Mouse (Mus musculus) gastrocnemius, adult 2 months (tissue): ENCODE measurements around the gene Dcakd. TPM values are rescaled to one million over a fixed set of nuclear protein-coding genes. Genes with fewer than 3 reads are reported as not detected.

Experiments used
- DNase-seq: peaks from one replicate; pipeline ENCODE4 v3.0.0; 2022
- H3K27ac ChIP-seq: fragments of 200-600 bp; 2 replicates; pipeline ENCODE4 v1.8.1; 2022; ENCODE audit warnings: mild to moderate bottlenecking
- H3K4me3 ChIP-seq: fragments of 200-600 bp; 2 replicates; pipeline ENCODE4 v1.8.1; 2022; ENCODE audit warnings: mild to moderate bottlenecking, moderate library complexity
- CTCF ChIP-seq: fragments of 200-600 bp; IDR thresholded peaks from 2 replicates; pipeline ENCODE4 v1.8.1; 2022; ENCODE audit warnings: antibody characterized with exemption, mild to moderate bottlenecking, moderate library complexity
- intact Hi-C: fragments of 180-260 bp; cut with DNase I; formaldehyde crosslinking; loops from one replicate; pipeline ENCODE4 v1.15.1; 2025
- total RNA-seq, 2 experiments: library from RNA; stranded (reverse); gene quantifications; 2 replicates each; pipeline ENCODE4 v1.2.3; 2021

The Dcakd gene
- total RNA-seq, 2 experiments from 2014 or later = 12.4 to 25.8 TPM

- peak overlapping the region; percentile 5; the same call in 1 of the 2 replicates for H3K4me3 ChIP-seq
- H3K27ac ChIP-seq = peak overlapping the region; percentile 90
- peak; percentile 47 for DNase-seq
- intact Hi-C loops = no loop called here
- TF ChIP-seq CTCF = no peak
These were observed 38.3 kb upstream of the Dcakd start for GRCm38 (mm10) chr11:103066191-103067050.

DNA sequence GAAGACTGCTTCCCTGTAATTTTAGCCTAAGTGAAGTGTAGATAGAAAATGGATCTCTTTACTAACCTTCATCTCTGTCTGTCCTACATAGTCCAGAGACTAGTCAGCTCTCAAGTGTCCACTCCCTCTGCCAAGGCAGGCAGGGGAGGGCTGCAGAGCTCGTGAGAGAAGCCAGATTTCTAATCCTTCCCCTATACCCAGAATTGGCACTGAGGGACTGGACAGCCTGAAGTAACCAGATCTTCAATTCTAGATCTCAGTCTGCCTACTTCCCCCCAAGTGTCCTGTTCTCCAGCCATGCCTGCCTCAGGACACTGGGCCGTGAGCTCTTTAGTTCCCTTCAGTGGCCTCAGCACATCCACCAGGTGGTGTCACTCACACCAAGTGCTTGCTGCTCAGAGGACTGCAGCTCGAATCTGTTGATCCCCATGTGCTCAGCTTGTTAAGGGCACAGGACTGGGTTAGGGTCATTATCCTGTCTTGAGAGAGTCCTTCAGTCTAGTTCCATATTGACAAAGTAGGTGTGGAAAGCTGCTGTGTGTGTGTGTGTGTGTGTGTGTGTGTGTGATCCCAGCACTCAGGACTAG is 30.5 kb upstream of the Dcakd start:
- DNase-seq = peak; percentile 80
- Histone ChIP-seq H3K4me3 (no peak overlapping the region), H3K27ac (peak overlapping the region; percentile 92)
- TF ChIP-seq CTCF = peak; percentile 51
- intact Hi-C loops = loop anchor here (1.0 kb wide), 1 partner anchor 17 kb away; no protein-coding TSS in a partner anchor

GRCm38 (mm10) chr11:103056636-103057035 is 28.5 kb upstream of the Dcakd start:
- no peak for TF ChIP-seq CTCF
- H3K4me3 ChIP-seq = no peak overlapping the region
- intact Hi-C loops = no loop called here
- H3K27ac ChIP-seq = peak overlapping the region; percentile 92
- DNase-seq = peak; percentile 40

GRCm38 (mm10) chr11:103054798-103055197 is 26.7 kb upstream of the Dcakd start:
- DNase-seq = peak; percentile 71
- Histone ChIP-seq H3K27ac (peak overlapping the region; percentile 50; the same call in 1 of the 2 replicates), H3K4me3 (no peak overlapping the region)
- TF ChIP-seq CTCF = peak; percentile 89
- intact Hi-C loops = loop anchor here (5.0 kb wide), 1 partner anchor 152 kb away; the partner anchor contains the start of gene Gfap

DNA sequence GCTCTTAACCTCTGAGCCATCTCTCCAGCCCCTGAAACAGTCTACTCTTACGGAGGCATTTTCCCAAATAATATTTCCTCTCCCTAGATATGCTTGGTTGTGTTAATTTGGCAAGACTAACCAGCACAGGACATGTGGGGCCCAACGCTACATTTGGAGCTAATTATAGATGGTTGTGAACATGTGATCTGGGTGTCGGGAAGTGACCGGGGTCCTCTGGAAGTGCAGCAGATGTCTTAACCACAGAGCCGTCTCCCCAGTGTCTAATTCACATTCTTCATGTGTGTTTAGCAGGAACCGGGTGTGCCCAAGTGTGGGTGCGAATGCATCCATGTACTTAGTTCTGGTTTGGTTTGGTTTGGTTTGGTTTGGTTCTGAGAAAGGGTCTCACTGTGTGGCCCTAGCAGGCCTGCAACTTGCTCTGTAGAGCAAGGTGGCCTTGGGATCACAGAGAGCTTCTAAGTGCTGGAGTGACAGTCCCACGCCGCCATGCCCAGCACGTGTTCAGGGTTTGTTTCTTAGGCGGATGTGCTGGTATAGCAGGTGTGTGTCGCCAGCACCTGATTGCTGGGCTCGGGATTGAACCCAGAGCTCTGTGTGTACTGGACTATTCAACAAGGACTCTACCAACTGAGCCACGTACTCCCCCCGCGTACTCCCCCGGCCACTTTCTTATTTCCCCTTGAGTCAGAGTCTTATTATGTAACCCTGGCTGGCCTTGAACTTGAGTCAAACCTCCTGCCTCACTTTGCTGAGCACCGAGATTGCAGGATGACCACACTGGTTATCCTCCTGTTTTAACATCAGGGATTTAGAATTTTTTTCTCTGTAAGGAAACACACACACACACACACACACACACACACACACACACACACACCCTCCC is 25.3 kb upstream of the Dcakd start:
- peak overlapping the region; percentile 93 for H3K27ac ChIP-seq
- no peak for TF ChIP-seq CTCF
- H3K4me3 ChIP-seq = no peak overlapping the region
- DNase-seq = peak; percentile 23
- intact Hi-C loops = loop anchor here (5.0 kb wide), 1 partner anchor 151 kb away; the partner anchor contains the start of gene Gfap

DNA sequence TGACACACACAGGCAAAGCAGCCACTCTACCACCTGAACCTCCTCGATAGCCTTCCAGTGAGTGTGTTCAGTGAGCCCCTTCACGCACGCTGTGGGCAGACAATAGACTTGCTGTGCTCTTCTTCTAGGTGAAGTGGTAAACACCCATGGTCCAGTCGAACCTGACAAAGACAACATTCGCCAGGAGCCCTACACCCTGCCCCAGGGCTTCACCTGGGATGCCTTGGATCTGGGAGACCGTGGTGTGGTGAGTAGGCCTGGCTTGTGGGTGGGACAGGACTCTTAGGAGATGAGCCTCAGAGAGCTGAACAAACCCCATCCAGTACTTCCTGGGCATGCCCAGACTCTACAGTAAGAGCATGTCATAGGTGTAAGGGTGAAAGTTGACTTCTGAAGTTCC is 23.9 kb upstream of the Dcakd start:
- TF ChIP-seq CTCF = no peak
- peak overlapping the region; percentile 93 for H3K27ac ChIP-seq
- H3K4me3 ChIP-seq = peak overlapping the region; percentile 40
- intact Hi-C loops = loop anchor here (5.0 kb wide), 1 partner anchor 150 kb away; the partner anchor contains the start of gene Gfap
- peak; percentile 20 for DNase-seq

GRCm38 (mm10) chr11:103051249-103051691 is 23.1 kb upstream of the Dcakd start:
- DNase-seq = peak; percentile 90
- Histone ChIP-seq H3K27ac (peak overlapping the region; percentile 93), H3K4me3 (peak overlapping the region; percentile 40)
- intact Hi-C loops = loop anchor here (2.0 to 5.0 kb wide), 2 partner anchors 14 to 149 kb away; partner anchors contain the start of gene Gfap
- TF ChIP-seq CTCF = no peak

- DNase-seq = peak; percentile 89
- Histone ChIP-seq H3K27ac (peak overlapping the region; percentile 93), H3K4me3 (peak overlapping the region; percentile 41; the same call in 1 of the 2 replicates)
- no peak for TF ChIP-seq CTCF
- intact Hi-C loops = loop anchor here (2.0 to 5.0 kb wide), 2 partner anchors 13 to 148 kb away; partner anchors contain the start of gene Gfap
These were observed 22.0 kb upstream of the Dcakd start for GRCm38 (mm10) chr11:103050153-103050552.

DNA sequence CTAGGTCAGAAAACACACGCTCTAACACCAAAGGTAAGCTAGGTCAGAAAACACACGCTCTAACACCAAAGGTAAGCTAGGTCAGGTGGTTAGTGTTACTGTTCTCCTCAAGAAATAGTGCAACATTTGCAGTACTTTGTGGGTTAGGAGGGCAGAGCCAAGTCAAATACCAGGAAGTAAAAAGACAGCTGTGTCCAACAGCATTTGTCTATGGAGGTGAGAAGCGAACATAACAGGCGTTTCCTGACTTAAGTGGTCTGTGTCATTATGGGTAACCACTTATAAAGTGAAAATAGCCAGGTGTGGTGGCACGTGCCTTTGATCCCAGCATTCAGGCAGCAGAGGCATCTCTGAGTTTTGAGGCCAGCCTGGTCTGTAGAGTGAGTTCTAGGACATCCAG is 21.5 kb upstream of the Dcakd start:
- Histone ChIP-seq H3K27ac (peak overlapping the region; percentile 93), H3K4me3 (no peak overlapping the region)
- intact Hi-C loops = loop anchor here (2.0 to 5.0 kb wide), 2 partner anchors 13 to 147 kb away; partner anchors contain the start of gene Gfap
- TF ChIP-seq CTCF = no peak
- no peak for DNase-seq

GRCm38 (mm10) chr11:103046286-103046685 is 18.2 kb upstream of the Dcakd start:
- intact Hi-C loops = no loop called here
- no peak for TF ChIP-seq CTCF
- DNase-seq = no peak
- Histone ChIP-seq H3K4me3 (no peak overlapping the region), H3K27ac (no peak overlapping the region)

DNA sequence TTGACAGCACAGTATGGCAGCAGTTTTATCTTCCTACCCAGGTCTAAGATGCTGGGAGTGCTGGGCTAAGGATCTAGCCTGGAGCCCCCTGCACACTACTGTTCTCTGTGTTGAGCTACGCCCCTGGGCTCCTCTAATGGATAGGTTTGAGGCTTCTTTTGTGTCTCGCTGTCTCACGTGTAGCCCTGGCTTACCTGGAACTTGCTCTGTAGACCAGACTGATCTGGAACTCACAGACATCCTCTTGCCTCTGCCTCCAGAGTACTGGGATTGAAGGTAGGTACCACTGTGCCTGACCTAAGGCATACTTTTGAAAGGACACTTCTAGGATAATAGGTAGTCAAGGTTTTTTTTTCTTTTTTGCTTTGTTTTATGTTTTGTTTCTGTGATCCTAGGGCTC is 15.8 kb upstream of the Dcakd start:
- no peak for DNase-seq
- no peak for TF ChIP-seq CTCF
- Histone ChIP-seq H3K4me3 (no peak overlapping the region), H3K27ac (no peak overlapping the region)
- intact Hi-C loops = no loop called here

DNA sequence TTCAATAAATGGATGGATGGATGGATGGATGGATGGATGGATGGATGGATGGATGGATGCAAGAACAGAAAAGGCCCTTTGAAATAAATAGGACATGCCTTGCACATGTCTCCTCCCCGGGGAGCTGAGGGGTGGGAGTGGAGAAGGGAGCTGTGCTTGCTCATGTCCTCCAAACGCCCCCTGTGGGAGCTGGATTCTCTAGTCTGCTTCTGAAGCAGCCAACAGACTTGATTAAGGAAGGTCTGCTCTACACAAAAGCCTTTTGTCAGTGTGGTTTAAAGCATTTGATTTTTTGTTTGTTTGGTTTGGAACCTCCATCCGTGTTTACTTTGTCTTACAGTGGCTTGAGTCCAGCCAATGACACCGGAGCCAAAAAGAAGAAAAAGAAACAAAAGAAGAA is 14.7 kb upstream of the Dcakd start:
- intact Hi-C loops = no loop called here
- H3K27ac ChIP-seq = no peak overlapping the region
- no peak for TF ChIP-seq CTCF

More for the DNA sequence above, 14.7 kb upstream of the Dcakd start:
- H3K4me3 ChIP-seq = no peak overlapping the region
- DNase-seq = peak; percentile 28
